Mouse (Mus musculus): ENCODE data around the gene Gls. TPM values are rescaled to one million over a fixed set of nuclear protein-coding genes. Genes with fewer than 3 reads are reported as not detected.

Gls gene
- total RNA-seq, 1 experiment, result 91.2 TPM

GRCm38 (mm10) chr1:52156351-52156750, 76.7 kb downstream of the Gls start:
- Histone ChIP-seq H3K9me3 (ENCODE audit: control insufficient read depth, insufficient read depth, low read depth, low read length) (no peaks in the 10 kb centered on the region), H3K4me1 (ENCODE audit: control insufficient read depth in 2 of 2, insufficient read depth in 2 of 2, low read length in 2 of 2, poor library complexity in 1 of 2) (no peaks in the 10 kb centered on the region), H3K27ac (ENCODE audit: insufficient read depth, low read depth, low read length, poor library complexity, severe bottlenecking) (no peak overlapping the region), H3K9ac (ENCODE audit: insufficient read depth, low read depth, low read length, poor library complexity, severe bottlenecking) (no peak overlapping the region), H3K4me3 (ENCODE audit: insufficient read depth in 1 of 2, low read depth in 1 of 2, low read length in 2 of 2, poor library complexity in 1 of 2, severe bottlenecking in 1 of 2) (no peak overlapping the region), H3K36me3 (ENCODE audit: control insufficient read depth, insufficient read depth, low read length, poor library complexity, severe bottlenecking) (no peaks in the 10 kb centered on the region; the same call in 1 of the 2 replicates)
- no peak for DNase-seq (ENCODE audit: low read depth, low spot score)
- in situ Hi-C loops (cut with MboI; ENCODE audit: low sequenced_read_pairs in 2 of 2, unreplicated experiment in 2 of 2), result no loop called here
- no peak for TF ChIP-seq ZC3H11A (IDR thresholded peaks at IDR 0.05; ENCODE audit: borderline replicate concordance, low read depth, low read length)
- TF ChIP-seq MAFK (IDR thresholded peaks at IDR 0.05; ENCODE audit: insufficient read depth, low read depth, low read length), result no peak
- no peak for TF ChIP-seq CHD2 (IDR thresholded peaks at IDR 0.05; ENCODE audit: low read depth, low read length)
- TF ChIP-seq ZNF384 (IDR thresholded peaks at IDR 0.05; ENCODE audit: low read depth, low read length), result no peak
- no peak for TF ChIP-seq HCFC1 (IDR thresholded peaks at IDR 0.05; ENCODE audit: borderline replicate concordance, insufficient read depth, low read length)

DNA sequence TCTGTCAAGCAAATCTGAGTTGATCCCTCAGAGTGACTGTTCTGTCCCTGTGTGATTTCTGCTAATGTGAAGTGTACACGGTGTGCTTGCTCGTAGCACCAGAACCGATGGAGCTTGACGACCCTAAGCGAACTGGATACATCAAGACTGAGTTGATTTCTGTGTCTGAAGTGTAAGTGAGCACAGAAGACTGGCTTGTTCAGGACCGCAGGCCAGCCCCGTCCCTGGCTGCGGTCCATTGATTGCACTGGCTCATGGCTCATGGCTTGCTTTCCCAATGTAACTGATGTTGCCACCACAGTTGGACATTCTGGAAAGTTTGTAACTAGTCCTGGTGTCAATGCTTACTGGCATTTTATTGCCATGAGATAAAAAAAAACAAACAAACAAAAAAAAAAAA, 78.1 kb downstream of the Gls start:
- no peak overlapping the region for H3K4me3 ChIP-seq (ENCODE audit: insufficient read depth in 1 of 2, low read depth in 1 of 2, low read length in 2 of 2, poor library complexity in 1 of 2, severe bottlenecking in 1 of 2)
- no peaks in the 10 kb centered on the region; the same call in 1 of the 2 replicates for H3K36me3 ChIP-seq (ENCODE audit: control insufficient read depth, insufficient read depth, low read length, poor library complexity, severe bottlenecking)
- no peak overlapping the region for H3K9ac ChIP-seq (ENCODE audit: insufficient read depth, low read depth, low read length, poor library complexity, severe bottlenecking)
- in situ Hi-C loops (cut with MboI; ENCODE audit: low sequenced_read_pairs in 2 of 2, unreplicated experiment in 2 of 2), result no loop called here
- peaks cover 4 to 6% of the 10 kb centered on the region in 2 experiments; a peak in 2 of 4 replicates for H3K4me1 ChIP-seq (ENCODE audit: control insufficient read depth in 2 of 2, insufficient read depth in 2 of 2, low read length in 2 of 2, poor library complexity in 1 of 2)
- no peak overlapping the region for H3K27ac ChIP-seq (ENCODE audit: insufficient read depth, low read depth, low read length, poor library complexity, severe bottlenecking)
- no peaks in the 10 kb centered on the region for H3K9me3 ChIP-seq (ENCODE audit: control insufficient read depth, insufficient read depth, low read depth, low read length)
- no peak for DNase-seq (ENCODE audit: low read depth, low spot score)
- no peak for TF ChIP-seq CHD2 (IDR thresholded peaks at IDR 0.05; ENCODE audit: low read depth, low read length)
- no peak for TF ChIP-seq ZC3H11A (IDR thresholded peaks at IDR 0.05; ENCODE audit: borderline replicate concordance, low read depth, low read length)
- no peak for TF ChIP-seq ZNF384 (IDR thresholded peaks at IDR 0.05; ENCODE audit: low read depth, low read length)
- TF ChIP-seq HCFC1 (IDR thresholded peaks at IDR 0.05; ENCODE audit: borderline replicate concordance, insufficient read depth, low read length), result no peak
- no peak for TF ChIP-seq MAFK (IDR thresholded peaks at IDR 0.05; ENCODE audit: insufficient read depth, low read depth, low read length)

- no peak for DNase-seq (ENCODE audit: low read depth, low spot score)
- TF ChIP-seq CHD2 (IDR thresholded peaks at IDR 0.05; ENCODE audit: low read depth, low read length) (no peak), HCFC1 (IDR thresholded peaks at IDR 0.05; ENCODE audit: borderline replicate concordance, insufficient read depth, low read length) (no peak), ZC3H11A (IDR thresholded peaks at IDR 0.05; ENCODE audit: borderline replicate concordance, low read depth, low read length) (no peak), MAFK (IDR thresholded peaks at IDR 0.05; ENCODE audit: insufficient read depth, low read depth, low read length) (no peak), ZNF384 (IDR thresholded peaks at IDR 0.05; ENCODE audit: low read depth, low read length) (no peak)
- no peak overlapping the region for H3K27ac ChIP-seq (ENCODE audit: insufficient read depth, low read depth, low read length, poor library complexity, severe bottlenecking)
- H3K36me3 ChIP-seq (ENCODE audit: control insufficient read depth, insufficient read depth, low read length, poor library complexity, severe bottlenecking), result no peaks in the 10 kb centered on the region; the same call in 1 of the 2 replicates
- no peak overlapping the region for H3K9ac ChIP-seq (ENCODE audit: insufficient read depth, low read depth, low read length, poor library complexity, severe bottlenecking)
- in situ Hi-C loops (cut with MboI; ENCODE audit: low sequenced_read_pairs in 2 of 2, unreplicated experiment in 2 of 2), result no loop called here
- peaks cover 6 to 10% of the 10 kb centered on the region in 2 experiments; a peak in 3 of 4 replicates for H3K4me1 ChIP-seq (ENCODE audit: control insufficient read depth in 2 of 2, insufficient read depth in 2 of 2, low read length in 2 of 2, poor library complexity in 1 of 2)
- H3K4me3 ChIP-seq (ENCODE audit: insufficient read depth in 1 of 2, low read depth in 1 of 2, low read length in 2 of 2, poor library complexity in 1 of 2, severe bottlenecking in 1 of 2), result no peak overlapping the region
- no peaks in the 10 kb centered on the region for H3K9me3 ChIP-seq (ENCODE audit: control insufficient read depth, insufficient read depth, low read depth, low read length)
Measured at GRCm38 (mm10) chr1:52152936-52153335, 80.1 kb downstream of the Gls start.

DNA sequence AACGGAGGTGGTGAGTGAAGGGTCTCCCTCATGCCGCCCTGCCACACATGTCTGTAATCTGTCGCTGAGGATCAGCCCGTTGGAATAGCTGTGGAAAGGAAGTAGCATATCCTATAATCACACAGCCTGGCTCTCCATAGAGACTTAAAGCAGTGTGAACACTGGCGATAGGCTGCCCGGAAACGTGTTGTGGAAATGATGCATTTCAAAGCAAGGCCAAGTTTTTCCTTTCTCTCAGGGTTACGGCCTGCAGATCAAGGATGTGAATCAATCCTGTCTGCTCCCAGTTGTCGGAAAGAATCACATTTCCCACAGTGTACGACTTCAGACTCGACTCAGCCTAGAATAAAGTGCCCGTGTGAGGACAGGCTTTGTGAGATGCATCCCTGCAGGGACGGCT, 80.7 kb downstream of the Gls start:
- Histone ChIP-seq H3K4me3 (ENCODE audit: insufficient read depth in 1 of 2, low read depth in 1 of 2, low read length in 2 of 2, poor library complexity in 1 of 2, severe bottlenecking in 1 of 2) (no peak overlapping the region), H3K9me3 (ENCODE audit: control insufficient read depth, insufficient read depth, low read depth, low read length) (no peaks in the 10 kb centered on the region)
- in situ Hi-C loops (cut with MboI; ENCODE audit: low sequenced_read_pairs in 2 of 2, unreplicated experiment in 2 of 2), result no loop called here

More for the DNA sequence above, 80.7 kb downstream of the Gls start:
- Histone ChIP-seq H3K4me1 (ENCODE audit: control insufficient read depth in 2 of 2, insufficient read depth in 2 of 2, low read length in 2 of 2, poor library complexity in 1 of 2) (peaks cover 6 to 10% of the 10 kb centered on the region in 2 experiments; a peak in 3 of 4 replicates), H3K27ac (ENCODE audit: insufficient read depth, low read depth, low read length, poor library complexity, severe bottlenecking) (no peak overlapping the region), H3K36me3 (ENCODE audit: control insufficient read depth, insufficient read depth, low read length, poor library complexity, severe bottlenecking) (no peaks in the 10 kb centered on the region; the same call in 1 of the 2 replicates), H3K9ac (ENCODE audit: insufficient read depth, low read depth, low read length, poor library complexity, severe bottlenecking) (no peak overlapping the region)
- no peak for DNase-seq (ENCODE audit: low read depth, low spot score)
- TF ChIP-seq CHD2 (IDR thresholded peaks at IDR 0.05; ENCODE audit: low read depth, low read length) (no peak), ZC3H11A (IDR thresholded peaks at IDR 0.05; ENCODE audit: borderline replicate concordance, low read depth, low read length) (no peak), MAFK (IDR thresholded peaks at IDR 0.05; ENCODE audit: insufficient read depth, low read depth, low read length) (no peak), HCFC1 (IDR thresholded peaks at IDR 0.05; ENCODE audit: borderline replicate concordance, insufficient read depth, low read length) (no peak), ZNF384 (IDR thresholded peaks at IDR 0.05; ENCODE audit: low read depth, low read length) (no peak)
